Mouse (Mus musculus): ENCODE results near the gene Rap1a. TPM values are rescaled to one million over a fixed set of nuclear protein-coding genes. Genes with fewer than 3 reads are reported as not detected.

The Rap1a gene
- total and polyA plus RNA-seq, 2 experiments from 2014 or later, result 36.4 to 70.5 TPM

DNA sequence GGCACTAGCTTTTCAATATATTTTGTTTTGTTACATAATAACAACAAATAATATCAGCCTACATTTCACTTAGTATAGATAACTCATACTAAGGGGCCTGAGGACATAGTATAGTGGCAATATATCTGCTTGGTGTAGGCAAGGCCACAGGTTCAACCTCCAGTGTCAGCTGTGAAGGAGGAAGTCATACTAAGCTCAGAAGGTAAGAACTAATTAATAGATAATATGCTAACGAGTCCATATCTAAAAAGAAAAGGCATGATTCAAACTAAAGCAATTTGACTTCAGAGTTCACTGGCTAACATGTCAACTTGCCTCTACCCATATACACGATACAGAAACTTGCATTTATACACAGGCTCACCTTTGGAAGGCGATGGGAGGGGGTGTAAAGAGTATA, 41.1 kb downstream of the Rap1a start:
- 90% methylated on average over 3 of the region's 3 CpGs for WGBS
- Histone ChIP-seq H3K4me2 (ENCODE audit: low read depth) (no peak overlapping the region), H3K4me3 (ENCODE audit: low read depth, low read length) (no peak overlapping the region), H3K27ac (ENCODE audit: low read depth, low read length) (no peak overlapping the region), H3K27me3 (ENCODE audit: insufficient read depth, low read length) (no peaks in the 10 kb centered on the region), H3K4me1 (ENCODE audit: insufficient read depth) (no peaks in the 10 kb centered on the region; the same call in 1 of the 2 replicates), H3K36me3 (ENCODE audit: insufficient read depth) (no peaks in the 10 kb centered on the region), H3K9me3 (ENCODE audit: low read length) (no peaks in the 10 kb centered on the region), H3K9ac (no peak overlapping the region)
- ATAC-seq (no peak), DNase-seq (no peak)
- no peak for TF ChIP-seq CTCF (IDR thresholded peaks at IDR 0.05; ENCODE audit: low read depth)

DNA sequence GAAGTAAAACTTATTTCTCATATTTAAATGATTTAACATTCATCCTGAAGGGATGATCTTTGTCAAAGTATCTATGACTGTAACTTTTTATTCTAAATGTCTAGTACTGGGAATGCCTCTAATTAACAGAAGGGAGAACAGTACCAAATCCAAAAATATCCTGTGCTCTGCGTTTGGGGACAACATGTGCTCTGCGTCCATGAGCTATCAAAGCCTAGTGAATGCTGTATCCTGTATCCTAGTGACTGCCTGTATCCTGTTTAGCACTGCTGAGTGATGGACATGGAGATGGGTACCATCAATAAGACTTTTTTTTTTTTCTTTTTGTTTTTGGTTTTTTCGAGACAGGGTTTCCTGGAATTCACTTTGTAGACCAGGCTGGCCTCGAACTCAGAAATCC, 42.5 kb downstream of the Rap1a start:
- H3K27ac ChIP-seq (ENCODE audit: low read depth, low read length), result no peak overlapping the region
- 80% methylated on average over 4 of the region's 4 CpGs for WGBS
- ATAC-seq (no peak), DNase-seq (no peak)
- no peak overlapping the region for H3K4me3 ChIP-seq (ENCODE audit: low read depth, low read length)
- TF ChIP-seq CTCF (IDR thresholded peaks at IDR 0.05; ENCODE audit: low read depth), result no peak
- no peak overlapping the region for H3K4me2 ChIP-seq (ENCODE audit: low read depth)
- no peaks in the 10 kb centered on the region for H3K9me3 ChIP-seq (ENCODE audit: low read length)
- no peaks in the 10 kb centered on the region for H3K27me3 ChIP-seq (ENCODE audit: insufficient read depth, low read length)
- H3K4me1 ChIP-seq (ENCODE audit: insufficient read depth), result no peaks in the 10 kb centered on the region
- H3K36me3 ChIP-seq (ENCODE audit: insufficient read depth), result no peaks in the 10 kb centered on the region
- no peak overlapping the region for H3K9ac ChIP-seq

DNA sequence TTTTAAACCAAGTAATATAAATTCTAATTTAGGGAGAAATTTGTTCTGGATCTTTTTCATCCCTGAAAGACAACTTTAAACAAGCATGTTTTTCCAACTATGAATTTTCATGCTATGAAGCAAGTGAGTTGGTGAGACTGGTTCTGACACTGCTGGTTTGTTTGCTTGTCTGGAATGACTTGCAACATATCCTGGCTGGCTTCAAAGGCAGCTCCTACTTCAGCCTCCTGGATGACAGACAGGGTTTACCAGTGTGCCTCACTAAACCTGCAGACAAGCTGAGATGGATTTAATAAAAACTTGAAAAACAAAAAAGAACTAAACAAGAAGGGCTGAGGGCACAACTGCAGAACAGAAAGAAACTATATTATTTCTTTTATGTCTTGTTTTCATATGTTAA, 43.0 kb downstream of the Rap1a start:
- Histone ChIP-seq H3K27me3 (ENCODE audit: insufficient read depth, low read length) (no peaks in the 10 kb centered on the region), H3K4me1 (ENCODE audit: insufficient read depth) (no peaks in the 10 kb centered on the region), H3K27ac (ENCODE audit: low read depth, low read length) (no peak overlapping the region), H3K4me3 (ENCODE audit: low read depth, low read length) (no peak overlapping the region), H3K9ac (no peak overlapping the region), H3K4me2 (ENCODE audit: low read depth) (no peak overlapping the region), H3K9me3 (ENCODE audit: low read length) (no peaks in the 10 kb centered on the region), H3K36me3 (ENCODE audit: insufficient read depth) (no peaks in the 10 kb centered on the region)
- no peak for ATAC-seq
- DNase-seq, result no peak
- no peak for TF ChIP-seq CTCF (IDR thresholded peaks at IDR 0.05; ENCODE audit: low read depth)

DNA sequence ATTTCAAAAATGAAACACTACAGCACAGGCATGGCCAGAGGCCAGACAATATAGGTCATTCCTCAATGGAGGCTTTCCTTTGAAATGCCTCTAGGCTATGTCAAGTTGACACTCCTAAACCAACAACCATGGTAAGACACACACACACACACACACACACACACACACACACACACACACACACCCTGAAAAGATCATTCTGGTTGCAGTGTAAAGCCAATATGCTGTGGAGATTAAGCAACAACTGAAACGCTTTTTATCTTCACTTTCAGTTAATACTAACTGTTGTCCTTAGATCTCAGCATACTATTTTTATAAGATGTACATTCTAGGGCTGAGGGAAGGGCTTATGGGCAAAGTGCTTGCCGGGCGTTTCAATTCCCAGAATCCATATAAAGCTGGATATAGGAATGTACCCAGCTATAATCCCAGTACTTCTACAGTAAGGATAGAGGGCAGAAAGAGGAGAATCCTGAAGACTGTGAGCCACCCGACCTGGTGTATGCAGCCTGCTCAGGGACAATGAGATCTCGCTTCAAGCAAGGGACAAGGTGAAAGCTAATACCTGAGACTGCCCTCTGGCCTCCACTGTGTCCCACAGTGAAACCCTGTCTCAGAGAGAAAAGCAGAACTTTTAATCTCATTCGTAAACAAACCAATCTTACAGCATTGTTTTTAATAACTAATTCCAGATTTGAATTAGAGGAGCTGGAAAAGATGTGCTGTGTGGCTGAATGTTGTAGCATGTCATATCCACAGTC, 43.6 kb downstream of the Rap1a start:
- no peaks in the 10 kb centered on the region for H3K4me1 ChIP-seq (ENCODE audit: insufficient read depth)

DNA sequence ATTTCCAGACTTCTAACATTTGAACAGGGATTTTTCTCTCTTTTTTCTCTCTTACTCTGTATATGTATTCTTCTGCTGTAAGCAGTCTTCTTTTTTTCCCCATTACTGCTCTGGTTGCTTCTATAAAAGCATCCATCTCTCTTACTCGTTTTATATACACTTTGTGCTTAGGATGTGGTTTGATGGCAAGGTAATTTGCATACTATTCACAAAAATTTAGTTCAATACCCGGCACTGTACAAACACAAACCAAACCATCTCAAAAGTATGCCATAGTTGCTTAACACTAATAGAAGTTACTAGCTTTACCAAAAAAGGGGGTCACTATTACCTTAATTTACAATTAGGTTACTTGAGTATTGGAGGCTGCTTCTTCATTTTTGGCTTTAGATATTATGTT, 44.6 kb downstream of the Rap1a start:
- WGBS, result 54% methylated on average over 2 of the region's 2 CpGs
- Histone ChIP-seq H3K27me3 (ENCODE audit: insufficient read depth, low read length) (no peaks in the 10 kb centered on the region), H3K9me3 (ENCODE audit: low read length) (no peaks in the 10 kb centered on the region), H3K4me2 (ENCODE audit: low read depth) (no peak overlapping the region), H3K4me1 (ENCODE audit: insufficient read depth) (no peaks in the 10 kb centered on the region), H3K36me3 (ENCODE audit: insufficient read depth) (no peaks in the 10 kb centered on the region), H3K27ac (ENCODE audit: low read depth, low read length) (no peak overlapping the region), H3K9ac (no peak overlapping the region), H3K4me3 (ENCODE audit: low read depth, low read length) (no peak overlapping the region)
- no peak for TF ChIP-seq CTCF (IDR thresholded peaks at IDR 0.05; ENCODE audit: low read depth)
- DNase-seq, result no peak
- ATAC-seq, result no peak

More for the DNA sequence above, 43.6 kb downstream of the Rap1a start:
- H3K4me2 ChIP-seq (ENCODE audit: low read depth), result no peak overlapping the region
- no peak overlapping the region for H3K4me3 ChIP-seq (ENCODE audit: low read depth, low read length)
- H3K9ac ChIP-seq, result no peak overlapping the region
- ATAC-seq (no peak), DNase-seq (no peak)
- no peaks in the 10 kb centered on the region for H3K36me3 ChIP-seq (ENCODE audit: insufficient read depth)
- H3K9me3 ChIP-seq (ENCODE audit: low read length), result no peaks in the 10 kb centered on the region
- no peak overlapping the region for H3K27ac ChIP-seq (ENCODE audit: low read depth, low read length)
- WGBS, result 75% methylated on average over 6 of the region's 6 CpGs
- no peak for TF ChIP-seq CTCF (IDR thresholded peaks at IDR 0.05; ENCODE audit: low read depth)
- no peaks in the 10 kb centered on the region for H3K27me3 ChIP-seq (ENCODE audit: insufficient read depth, low read length)

DNA sequence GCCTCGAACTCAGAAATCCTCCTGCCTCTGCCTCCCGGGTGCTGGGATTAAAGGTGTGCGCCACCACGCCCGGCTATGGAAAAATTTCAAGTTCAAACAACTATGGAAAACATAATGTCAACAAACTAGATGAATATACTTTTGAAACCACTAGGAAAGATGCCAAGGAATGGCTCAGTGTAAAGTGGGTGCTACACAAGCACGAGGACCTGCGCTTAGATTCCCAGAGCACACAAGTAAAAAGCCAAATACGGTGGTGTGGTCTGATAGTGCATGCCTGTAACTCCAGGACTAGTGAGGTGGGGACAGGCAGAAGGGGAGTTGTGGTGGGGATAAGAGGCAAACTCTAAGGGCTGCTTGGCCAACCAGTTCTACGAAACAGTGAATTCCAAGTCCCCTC, 46.0 kb downstream of the Rap1a start:
- no peaks in the 10 kb centered on the region for H3K36me3 ChIP-seq (ENCODE audit: insufficient read depth)
- TF ChIP-seq CTCF (IDR thresholded peaks at IDR 0.05; ENCODE audit: low read depth), result no peak
- H3K4me1 ChIP-seq (ENCODE audit: insufficient read depth), result no peaks in the 10 kb centered on the region
- H3K4me2 ChIP-seq (ENCODE audit: low read depth), result no peak overlapping the region
- no peak overlapping the region for H3K27ac ChIP-seq (ENCODE audit: low read depth, low read length)
- H3K9ac ChIP-seq, result no peak overlapping the region
- WGBS, result 95% methylated on average over 9 of the region's 9 CpGs
- H3K9me3 ChIP-seq (ENCODE audit: low read length), result no peaks in the 10 kb centered on the region
- no peak for DNase-seq
- H3K4me3 ChIP-seq (ENCODE audit: low read depth, low read length), result no peak overlapping the region
- no peaks in the 10 kb centered on the region for H3K27me3 ChIP-seq (ENCODE audit: insufficient read depth, low read length)
- ATAC-seq, result no peak

DNA sequence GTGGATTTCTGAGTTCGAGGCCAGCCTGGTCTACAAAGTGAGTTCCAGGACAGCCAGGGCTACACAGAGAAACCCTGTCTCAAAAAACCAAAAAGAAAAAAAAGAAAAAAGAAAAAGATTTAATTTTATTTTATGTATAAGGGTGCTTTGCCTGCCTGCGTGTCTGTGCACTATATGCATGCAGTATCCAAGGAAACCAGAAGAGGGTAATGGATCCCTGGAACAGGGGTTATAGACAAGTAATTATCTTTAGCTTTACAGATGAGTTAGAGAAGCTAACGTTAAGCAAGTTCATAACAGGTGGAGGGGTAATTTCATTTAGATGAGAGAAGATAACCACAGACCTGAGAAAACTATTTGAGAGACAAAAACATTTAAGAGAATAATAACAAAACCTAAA, 47.0 kb downstream of the Rap1a start:
- no peak overlapping the region for H3K9ac ChIP-seq
- TF ChIP-seq CTCF (IDR thresholded peaks at IDR 0.05; ENCODE audit: low read depth), result no peak
- no peak overlapping the region for H3K4me2 ChIP-seq (ENCODE audit: low read depth)
- ATAC-seq (no peak), DNase-seq (no peak)
- H3K36me3 ChIP-seq (ENCODE audit: insufficient read depth), result no peaks in the 10 kb centered on the region
- H3K4me1 ChIP-seq (ENCODE audit: insufficient read depth), result no peaks in the 10 kb centered on the region
- H3K27ac ChIP-seq (ENCODE audit: low read depth, low read length), result no peak overlapping the region
- H3K27me3 ChIP-seq (ENCODE audit: insufficient read depth, low read length), result no peaks in the 10 kb centered on the region
- no peaks in the 10 kb centered on the region for H3K9me3 ChIP-seq (ENCODE audit: low read length)
- WGBS, result 68% methylated on average over 3 of the region's 3 CpGs
- no peak overlapping the region for H3K4me3 ChIP-seq (ENCODE audit: low read depth, low read length)
